Mouse (Mus musculus): ENCODE results near the gene Tmem237. TPM values are rescaled to one million over a fixed set of nuclear protein-coding genes. Genes with fewer than 3 reads are reported as not detected.

Tmem237 gene
- 3.2 TPM for polyA plus RNA-seq (2017; shearing (Covaris generic))

DNA sequence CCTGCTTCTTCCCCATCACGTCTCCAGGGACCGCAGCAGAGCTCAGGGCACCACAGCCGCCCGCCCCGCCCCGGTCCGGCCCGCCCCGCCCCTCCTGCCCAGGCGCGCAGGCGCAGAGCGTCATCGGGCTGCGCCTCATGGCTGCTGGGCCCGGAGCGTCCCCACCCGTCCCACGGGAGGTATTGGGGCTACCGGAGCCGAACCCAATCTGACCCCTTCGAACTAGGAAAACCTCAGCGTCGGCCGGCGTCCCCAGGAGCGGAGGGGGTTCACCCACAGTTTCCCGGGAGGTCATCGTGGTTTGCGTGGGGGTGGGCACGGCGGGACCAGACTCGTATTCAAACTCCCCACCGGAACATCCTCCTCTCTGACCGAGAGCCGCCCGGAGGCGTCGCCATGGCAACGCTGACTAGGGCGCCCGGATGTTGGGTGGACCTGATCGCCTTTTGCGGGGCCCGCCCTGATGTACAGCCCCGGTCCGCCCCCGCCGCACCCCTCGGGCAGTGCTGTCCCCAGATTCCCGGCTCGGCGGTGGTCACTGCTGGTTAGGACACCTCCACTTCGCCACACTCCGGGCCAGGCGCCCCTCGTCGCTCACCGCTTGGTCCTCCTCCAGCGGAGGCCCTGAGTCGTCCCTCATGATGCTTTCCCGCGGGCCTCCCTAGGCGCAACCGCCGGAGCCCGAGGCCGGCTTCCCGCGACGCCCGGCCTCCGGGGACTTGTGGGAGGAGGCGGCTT is at the start of gene Tmem237:
TSS of gene Tmem237 (minus strand) at position 689 of the 738 bp plus-strand sequence.

GRCm38 (mm10) chr1:59163030-59163461 is 42.8 kb upstream of the Tmem237 start, which contains the start of gene Mpp4:
Gene Mpp4 (minus strand): TSS chr1:59163389.

GRCm38 (mm10) chr1:59094705-59095104 is 25.5 kb downstream of the Tmem237 start, which contains the start of gene C2cd6:
Gene C2cd6 (minus strand): TSS chr1:59094900.

Other genes starting within 250 kb of the Tmem237 start
- gene Trak2, start 147.0 kb downstream of the Tmem237 start, polyA plus RNA-seq (2017; shearing (Covaris generic)) = 43.6 TPM
- gene Stradb, start 146.9 kb downstream of the Tmem237 start, polyA plus RNA-seq (2017; shearing (Covaris generic)) = 20.6 TPM
- gene C2cd6, start 25.5 kb downstream of the Tmem237 start, polyA plus RNA-seq (2017; shearing (Covaris generic)) = not detected
- not detected for gene Mpp4, start 43.0 kb upstream of the Tmem237 start, polyA plus RNA-seq (2017; shearing (Covaris generic))
- 10.4 TPM for gene Als2, start 116.8 kb upstream of the Tmem237 start, polyA plus RNA-seq (2017; shearing (Covaris generic))
- gene Cdk15, start 136.5 kb upstream of the Tmem237 start, polyA plus RNA-seq (2017; shearing (Covaris generic)) = not detected